Mouse (Mus musculus): ENCODE results near the gene Dock7. TPM values are rescaled to one million over a fixed set of nuclear protein-coding genes. Genes with fewer than 3 reads are reported as not detected.
"Not testable (repeated sequence)": the region's sequence is repeated elsewhere in the genome, so short reads cannot be mapped to it uniquely, and the experiment has no call there.

The Dock7 gene
- polyA plus RNA-seq, 1 experiment from 2014 or later, result 86.0 TPM

GRCm38 (mm10) chr4:98938210-98938609 is 182.5 kb downstream of the Dock7 start:
- H3K9me3 ChIP-seq (ENCODE audit: control insufficient read depth, low read length); H3K4me2 ChIP-seq (ENCODE audit: low read length); H3K27ac ChIP-seq (ENCODE audit: low read length); H3K27me3 ChIP-seq (replicated peaks; ENCODE audit: control insufficient read depth, insufficient read depth, low read length); ATAC-seq; H3K4me3 ChIP-seq (replicated peaks; ENCODE audit: low read length); H3K4me1 ChIP-seq (replicated peaks; ENCODE audit: control insufficient read depth, insufficient read depth, low read length); H3K9ac ChIP-seq (replicated peaks; ENCODE audit: low read depth, low read length): not testable (repeated sequence)
- WGBS, result 88% methylated on average over 6 of the region's 6 CpGs
- H3K36me3 ChIP-seq (ENCODE audit: control insufficient read depth, insufficient read depth), result peaks cover 39% of the 10 kb centered on the region

GRCm38 (mm10) chr4:98936036-98936435 is 184.7 kb downstream of the Dock7 start:
- Histone ChIP-seq H3K9ac (replicated peaks; ENCODE audit: low read depth, low read length) (no peak overlapping the region), H3K27me3 (replicated peaks; ENCODE audit: control insufficient read depth, insufficient read depth, low read length) (no peaks in the 10 kb centered on the region), H3K9me3 (ENCODE audit: control insufficient read depth, low read length) (no peaks in the 10 kb centered on the region), H3K4me2 (ENCODE audit: low read length) (no peak overlapping the region), H3K4me1 (replicated peaks; ENCODE audit: control insufficient read depth, insufficient read depth, low read length) (no peaks in the 10 kb centered on the region), H3K4me3 (replicated peaks; ENCODE audit: low read length) (no peak overlapping the region), H3K27ac (ENCODE audit: low read length) (no peak overlapping the region), H3K36me3 (ENCODE audit: control insufficient read depth, insufficient read depth) (peaks cover 36% of the 10 kb centered on the region)
- ATAC-seq, result no peak
- 87% methylated on average over 6 of the region's 6 CpGs for WGBS

- H3K36me3 ChIP-seq (ENCODE audit: control insufficient read depth, insufficient read depth), result no peaks in the 10 kb centered on the region
- peak overlapping the region; percentile 32 for H3K4me3 ChIP-seq (replicated peaks; ENCODE audit: low read length)
- H3K9me3 ChIP-seq (ENCODE audit: control insufficient read depth, low read length), result no peaks in the 10 kb centered on the region
- H3K27me3 ChIP-seq (replicated peaks; ENCODE audit: control insufficient read depth, insufficient read depth, low read length), result no peaks in the 10 kb centered on the region
- peaks cover 20% of the 10 kb centered on the region for H3K4me1 ChIP-seq (replicated peaks; ENCODE audit: control insufficient read depth, insufficient read depth, low read length)
- no peak for ATAC-seq
- peak overlapping the region; percentile 74 for H3K4me2 ChIP-seq (ENCODE audit: low read length)
- H3K27ac ChIP-seq (ENCODE audit: low read length), result no peak overlapping the region
- WGBS, result 15% methylated on average over 6 of the region's 6 CpGs
- H3K9ac ChIP-seq (replicated peaks; ENCODE audit: low read depth, low read length), result no peak overlapping the region; the same call in 1 of the 2 replicates
Measured at GRCm38 (mm10) chr4:98925250-98925781, 195.4 kb downstream of the Dock7 start.

GRCm38 (mm10) chr4:98924906-98925178 is 195.9 kb downstream of the Dock7 start:
- Histone ChIP-seq H3K9me3 (ENCODE audit: control insufficient read depth, low read length) (peaks cover under 1% of the 10 kb centered on the region; the same call in 1 of the 2 replicates), H3K4me3 (replicated peaks; ENCODE audit: low read length) (peak overlapping the region; percentile 65), H3K4me2 (ENCODE audit: low read length) (peak overlapping the region; percentile 74), H3K9ac (replicated peaks; ENCODE audit: low read depth, low read length) (peak overlapping the region; percentile 79), H3K36me3 (ENCODE audit: control insufficient read depth, insufficient read depth) (no peaks in the 10 kb centered on the region), H3K4me1 (replicated peaks; ENCODE audit: control insufficient read depth, insufficient read depth, low read length) (peaks cover 20% of the 10 kb centered on the region), H3K27ac (ENCODE audit: low read length) (no peak overlapping the region), H3K27me3 (replicated peaks; ENCODE audit: control insufficient read depth, insufficient read depth, low read length) (no peaks in the 10 kb centered on the region)
- WGBS, result 0% methylated on average over 2 of the region's 2 CpGs
- no peak for ATAC-seq

GRCm38 (mm10) chr4:98924071-98924905 is 196.4 kb downstream of the Dock7 start:
- H3K4me3 ChIP-seq (replicated peaks; ENCODE audit: low read length), result peak overlapping the region; percentile 65
- no peaks in the 10 kb centered on the region for H3K36me3 ChIP-seq (ENCODE audit: control insufficient read depth, insufficient read depth)
- WGBS, result under 1% methylated on average over 54 of the region's 66 CpGs
- peak overlapping the region; percentile 99 for H3K27ac ChIP-seq (ENCODE audit: low read length)
- no peaks in the 10 kb centered on the region for H3K27me3 ChIP-seq (replicated peaks; ENCODE audit: control insufficient read depth, insufficient read depth, low read length)
- peak; percentile 3 for ATAC-seq
- H3K9ac ChIP-seq (replicated peaks; ENCODE audit: low read depth, low read length), result peak overlapping the region; percentile 79
- peaks cover 2% of the 10 kb centered on the region; the same call in 1 of the 2 replicates for H3K9me3 ChIP-seq (ENCODE audit: control insufficient read depth, low read length)
- peaks cover 20% of the 10 kb centered on the region for H3K4me1 ChIP-seq (replicated peaks; ENCODE audit: control insufficient read depth, insufficient read depth, low read length)
- peak overlapping the region; percentile 74 for H3K4me2 ChIP-seq (ENCODE audit: low read length)

GRCm38 (mm10) chr4:98923568-98924070 is 197.1 kb downstream of the Dock7 start, which contains the start of gene Usp1:
Gene Usp1, plus strand, starts transcription at chr4:98923810.
- peak; percentile 54 for ATAC-seq
- under 1% methylated on average over 66 of the region's 67 CpGs for WGBS
- no peaks in the 10 kb centered on the region for H3K27me3 ChIP-seq (replicated peaks; ENCODE audit: control insufficient read depth, insufficient read depth, low read length)
- H3K27ac ChIP-seq (ENCODE audit: low read length), result peak within 1 kb of the TSS; percentile 99
- H3K4me1 ChIP-seq (replicated peaks; ENCODE audit: control insufficient read depth, insufficient read depth, low read length), result peaks cover 20% of the 10 kb centered on the region
- peaks cover 2% of the 10 kb centered on the region; the same call in 1 of the 2 replicates for H3K9me3 ChIP-seq (ENCODE audit: control insufficient read depth, low read length)
- H3K9ac ChIP-seq (replicated peaks; ENCODE audit: low read depth, low read length), result peak within 1 kb of the TSS; percentile 79
- H3K4me3 ChIP-seq (replicated peaks; ENCODE audit: low read length), result peak within 1 kb of the TSS; percentile 65
- peak within 1 kb of the TSS; percentile 86 for H3K4me2 ChIP-seq (ENCODE audit: low read length)
- H3K36me3 ChIP-seq (ENCODE audit: control insufficient read depth, insufficient read depth), result no peaks in the 10 kb centered on the region

GRCm38 (mm10) chr4:98922643-98923567 is 197.8 kb downstream of the Dock7 start:
- WGBS, result under 1% methylated on average over 53 of the region's 53 CpGs
- peak overlapping the region; percentile 79 for H3K9ac ChIP-seq (replicated peaks; ENCODE audit: low read depth, low read length)
- H3K9me3 ChIP-seq (ENCODE audit: control insufficient read depth, low read length), result peaks cover 2% of the 10 kb centered on the region; the same call in 1 of the 2 replicates
- H3K36me3 ChIP-seq (ENCODE audit: control insufficient read depth, insufficient read depth), result no peaks in the 10 kb centered on the region
- H3K27ac ChIP-seq (ENCODE audit: low read length), result peak overlapping the region; percentile 99
- H3K4me2 ChIP-seq (ENCODE audit: low read length), result peak overlapping the region; percentile 86
- ATAC-seq, result peak; percentile 96
- peaks cover 20% of the 10 kb centered on the region for H3K4me1 ChIP-seq (replicated peaks; ENCODE audit: control insufficient read depth, insufficient read depth, low read length)
- peak overlapping the region; percentile 65 for H3K4me3 ChIP-seq (replicated peaks; ENCODE audit: low read length)
- no peaks in the 10 kb centered on the region for H3K27me3 ChIP-seq (replicated peaks; ENCODE audit: control insufficient read depth, insufficient read depth, low read length)

- no peaks in the 10 kb centered on the region for H3K36me3 ChIP-seq (ENCODE audit: control insufficient read depth, insufficient read depth)
- H3K4me2 ChIP-seq (ENCODE audit: low read length), result peak overlapping the region; percentile 86
- peak overlapping the region; percentile 65 for H3K4me3 ChIP-seq (replicated peaks; ENCODE audit: low read length)
- H3K4me1 ChIP-seq (replicated peaks; ENCODE audit: control insufficient read depth, insufficient read depth, low read length), result peaks cover 20% of the 10 kb centered on the region
- peak overlapping the region; percentile 71 for H3K9ac ChIP-seq (replicated peaks; ENCODE audit: low read depth, low read length)
- H3K9me3 ChIP-seq (ENCODE audit: control insufficient read depth, low read length), result peaks cover 2% of the 10 kb centered on the region; the same call in 1 of the 2 replicates
- 13% methylated on average over 18 of the region's 18 CpGs for WGBS
- ATAC-seq, result peak; percentile 0
- H3K27ac ChIP-seq (ENCODE audit: low read length), result peak overlapping the region; percentile 92
- no peaks in the 10 kb centered on the region for H3K27me3 ChIP-seq (replicated peaks; ENCODE audit: control insufficient read depth, insufficient read depth, low read length)
Measured at GRCm38 (mm10) chr4:98922061-98922642, 198.6 kb downstream of the Dock7 start.

All from forebrain, embryonic 16.5 days (tissue).